Mouse (Mus musculus) hindbrain, embryonic 11.5 days (tissue): ENCODE results near the gene Plekha6. TPM values are rescaled to one million over a fixed set of nuclear protein-coding genes. Genes with fewer than 3 reads are reported as not detected.

ENCODE experiments used
- ATAC-seq: fragments of 200-750 bp; cut with Nextera tagmentation; 2 replicates; pipeline ENCODE4 v1.8.0; 2017; ENCODE audit warnings: mild to moderate bottlenecking, moderate TSS enrichment, moderate library complexity; ENCODE audit not compliant: low FRiP score
- DNase-seq: peaks from one replicate; pipeline ENCODE4 v3.0.0-alpha.2; 2015; ENCODE audit warnings: low spot score
- H3K27ac ChIP-seq: fragments of 300-500 bp; sonication (generic); 2 replicates; pipeline ENCODE4 v1.5.1; 2014; ENCODE audit warnings: mild to moderate bottlenecking, low read depth, low read length
- H3K27me3 ChIP-seq: fragments of 300-500 bp; sonication (generic); 2 replicates; pipeline ENCODE4 v1.6.1; 2014; ENCODE audit warnings: mild to moderate bottlenecking, low read length, moderate library complexity, mixed read lengths; ENCODE audit not compliant: control insufficient read depth, insufficient read depth
- H3K36me3 ChIP-seq: fragments of 300-500 bp; sonication (generic); 2 replicates; pipeline ENCODE4 v1.6.1; 2014; ENCODE audit warnings: mild to moderate bottlenecking, low read length, moderate library complexity, mixed read lengths; ENCODE audit not compliant: control insufficient read depth, insufficient read depth
- H3K4me1 ChIP-seq: fragments of 300-500 bp; sonication (generic); replicated peaks from 2 replicates; pipeline ENCODE4 v1.6.1; 2014; ENCODE audit warnings: low read length, mixed read lengths; ENCODE audit not compliant: control insufficient read depth, insufficient read depth
- H3K4me2 ChIP-seq: fragments of 300-500 bp; sonication (generic); replicated peaks from 2 replicates; pipeline ENCODE4 v1.6.1; 2014; ENCODE audit warnings: mild to moderate bottlenecking, low read depth, low read length
- H3K4me3 ChIP-seq: fragments of 300-500 bp; sonication (generic); 2 replicates; pipeline ENCODE4 v1.5.1; 2014; ENCODE audit warnings: low read depth, low read length
- H3K9ac ChIP-seq: fragments of 300-500 bp; sonication (generic); 2 replicates; pipeline ENCODE4 v1.6.1; 2014; ENCODE audit warnings: low read depth, low read length
- H3K9me3 ChIP-seq: fragments of 300-500 bp; sonication (generic); 2 replicates; pipeline ENCODE4 v1.6.1; 2016; ENCODE audit warnings: low read length; ENCODE audit not compliant: control insufficient read depth
- WGBS: fragments of 180-500 bp; shearing (Covaris S2); extraction: QIAGEN DNeasy Blood & Tissue Kit; methylation state at CpG from one replicate; pipeline ENCODE4 v1.1.7; 2014; 5-methylcytosine and 5-hydroxymethylcytosine counted together
- polyA plus RNA-seq: library from polyadenylated mRNA; unstranded; fragments of >200 nt; fragmentation: Nextera tagmentation; extraction: Ambion mirVana; gene quantifications from 2 replicates; pipeline ENCODE4 v1.2.1, GENCODE M21; 2014

The Plekha6 gene
- polyA plus RNA-seq, 1 experiment from 2014 or later = 22.1 TPM

- no peaks in the 10 kb centered on the region for H3K9me3 ChIP-seq
- H3K36me3 ChIP-seq = no peaks in the 10 kb centered on the region
- WGBS = 56% methylated on average over 4 of the region's 4 CpGs
- H3K4me3 ChIP-seq = no peak overlapping the region
- peaks cover 8% of the 10 kb centered on the region for H3K4me1 ChIP-seq
- H3K9ac ChIP-seq = no peak overlapping the region
- no peaks in the 10 kb centered on the region for H3K27me3 ChIP-seq
- no peak overlapping the region for H3K27ac ChIP-seq
- no peak for DNase-seq
- H3K4me2 ChIP-seq = no peak overlapping the region
- no peak for ATAC-seq
Measured at GRCm38 (mm10) chr1:133126365-133126740, 37.7 kb upstream of the Plekha6 start.

- Histone ChIP-seq H3K9me3 (no peaks in the 10 kb centered on the region), H3K4me3 (no peak overlapping the region), H3K27ac (no peak overlapping the region), H3K27me3 (no peaks in the 10 kb centered on the region), H3K4me2 (no peak overlapping the region), H3K4me1 (peaks cover 8% of the 10 kb centered on the region), H3K9ac (no peak overlapping the region), H3K36me3 (no peaks in the 10 kb centered on the region)
- DNase-seq (no peak), ATAC-seq (no peak)
- 64% methylated on average over 9 of the region's 9 CpGs for WGBS
Measured at GRCm38 (mm10) chr1:133127328-133127727, 36.7 kb upstream of the Plekha6 start.

GRCm38 (mm10) chr1:133129471-133130221 is 34.4 kb upstream of the Plekha6 start:
- peak overlapping the region; percentile 15 for H3K4me2 ChIP-seq
- no peak for ATAC-seq
- no peaks in the 10 kb centered on the region for H3K36me3 ChIP-seq
- DNase-seq = peak; percentile 44
- 17% methylated on average over 16 of the region's 16 CpGs for WGBS
- no peaks in the 10 kb centered on the region for H3K9me3 ChIP-seq
- no peak overlapping the region for H3K9ac ChIP-seq
- H3K4me1 ChIP-seq = peaks cover 17% of the 10 kb centered on the region
- no peak overlapping the region for H3K4me3 ChIP-seq
- H3K27ac ChIP-seq = peak overlapping the region; percentile 56
- no peaks in the 10 kb centered on the region for H3K27me3 ChIP-seq

GRCm38 (mm10) chr1:133130638-133131560 is 33.1 kb upstream of the Plekha6 start, which contains the start of gene Ppp1r15b:
Ppp1r15b (plus strand) TSS chr1:133131143.
- Histone ChIP-seq H3K4me2 (peak within 1 kb of the TSS; percentile 98), H3K4me3 (peak within 1 kb of the TSS; percentile 98), H3K4me1 (peaks cover 20% of the 10 kb centered on the region), H3K9ac (peak within 1 kb of the TSS; percentile 98), H3K27me3 (no peaks in the 10 kb centered on the region), H3K36me3 (no peaks in the 10 kb centered on the region), H3K9me3 (no peaks in the 10 kb centered on the region), H3K27ac (peak within 1 kb of the TSS; percentile 95)
- WGBS = 1% methylated on average over 70 of the region's 72 CpGs
- DNase-seq (peak; percentile 97), ATAC-seq (peak; percentile 100)

- DNase-seq = no peak
- under 1% methylated on average over 35 of the region's 35 CpGs for WGBS
- H3K4me2 ChIP-seq = peak overlapping the region; percentile 98
- H3K27ac ChIP-seq = peak overlapping the region; percentile 95
- H3K4me3 ChIP-seq = peak overlapping the region; percentile 98
- no peak for ATAC-seq
- H3K27me3 ChIP-seq = no peaks in the 10 kb centered on the region
- H3K4me1 ChIP-seq = peaks cover 20% of the 10 kb centered on the region
- no peaks in the 10 kb centered on the region for H3K36me3 ChIP-seq
- no peaks in the 10 kb centered on the region for H3K9me3 ChIP-seq
- H3K9ac ChIP-seq = peak overlapping the region; percentile 98
Measured at GRCm38 (mm10) chr1:133131561-133131905, 32.5 kb upstream of the Plekha6 start.

GRCm38 (mm10) chr1:133131936-133132335 is 32.1 kb upstream of the Plekha6 start:
- peak overlapping the region; percentile 95; the same call in 1 of the 2 replicates for H3K27ac ChIP-seq
- no peaks in the 10 kb centered on the region for H3K36me3 ChIP-seq
- H3K4me2 ChIP-seq = peak overlapping the region; percentile 98
- ATAC-seq (no peak), DNase-seq (peak; percentile 47)
- no peaks in the 10 kb centered on the region for H3K9me3 ChIP-seq
- H3K4me3 ChIP-seq = peak overlapping the region; percentile 98
- H3K27me3 ChIP-seq = no peaks in the 10 kb centered on the region
- H3K4me1 ChIP-seq = peaks cover 20% of the 10 kb centered on the region
- under 1% methylated on average over 11 of the region's 11 CpGs for WGBS
- peak overlapping the region; percentile 98 for H3K9ac ChIP-seq

- peak overlapping the region; percentile 95 for H3K27ac ChIP-seq
- H3K4me2 ChIP-seq = peak overlapping the region; percentile 98
- no peak for DNase-seq
- no peaks in the 10 kb centered on the region for H3K27me3 ChIP-seq
- ATAC-seq = no peak
- H3K36me3 ChIP-seq = no peaks in the 10 kb centered on the region
- peak overlapping the region; percentile 98 for H3K9ac ChIP-seq
- H3K9me3 ChIP-seq = no peaks in the 10 kb centered on the region
- H3K4me3 ChIP-seq = peak overlapping the region; percentile 98
- peaks cover 20% of the 10 kb centered on the region for H3K4me1 ChIP-seq
- 17% methylated on average over 26 of the region's 26 CpGs for WGBS
Measured at GRCm38 (mm10) chr1:133132388-133133326, 31.4 kb upstream of the Plekha6 start.

- Histone ChIP-seq H3K27me3 (no peaks in the 10 kb centered on the region), H3K9me3 (no peaks in the 10 kb centered on the region), H3K27ac (no peak overlapping the region), H3K36me3 (no peaks in the 10 kb centered on the region), H3K9ac (peak overlapping the region; percentile 98), H3K4me3 (peak overlapping the region; percentile 98), H3K4me2 (peak overlapping the region; percentile 98), H3K4me1 (peaks cover 20% of the 10 kb centered on the region)
- 8% methylated on average over 2 of the region's 2 CpGs for WGBS
- DNase-seq (no peak), ATAC-seq (no peak)
Measured at GRCm38 (mm10) chr1:133133425-133133824, 30.6 kb upstream of the Plekha6 start.
